Mouse (Mus musculus): ENCODE measurements around the gene Hook2. TPM values are rescaled to one million over a fixed set of nuclear protein-coding genes. Genes with fewer than 3 reads are reported as not detected.

Hook2 gene
- polyA plus RNA-seq, 1 experiment from 2014 or later = 6.5 TPM

DNA sequence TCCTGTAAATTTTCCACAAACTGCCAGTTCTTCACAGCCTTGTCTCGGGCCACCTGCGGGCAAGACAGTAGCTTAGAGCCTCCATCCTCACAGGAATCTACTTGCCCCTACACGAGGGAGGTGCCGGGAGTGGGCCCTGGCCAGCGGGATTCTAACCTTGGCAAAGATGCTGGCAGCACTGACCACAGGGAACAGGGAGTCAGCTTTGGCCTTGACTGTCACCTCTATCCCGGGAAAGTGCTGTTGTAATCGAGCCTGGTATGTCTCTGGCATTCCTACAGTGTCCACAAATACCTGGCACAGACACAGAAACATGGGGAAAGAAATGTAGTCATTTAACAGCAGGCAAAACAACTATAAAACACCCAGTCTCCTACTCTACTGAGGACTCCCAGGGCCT is 30.6 kb upstream of the Hook2 start:
- no peak for ATAC-seq (ENCODE audit: insufficient read depth)
- Histone ChIP-seq H3K36me3 (replicated peaks) (peaks cover 75% of the 10 kb centered on the region), H3K9ac (no peak overlapping the region), H3K4me3 (replicated peaks) (no peak overlapping the region), H3K4me1 (replicated peaks) (peaks cover 10% of the 10 kb centered on the region), H3K4me2 (no peak overlapping the region), H3K27me3 (no peaks in the 10 kb centered on the region; the same call in 1 of the 2 replicates), H3K9me3 (replicated peaks) (no peaks in the 10 kb centered on the region), H3K27ac (replicated peaks) (no peak overlapping the region)
- 85% methylated on average over 7 of the region's 7 CpGs for whole genome bisulfite sequencing (ENCODE audit: insufficient replicate concordance)

- no peak for ATAC-seq (ENCODE audit: insufficient read depth)
- Histone ChIP-seq H3K4me2 (peak overlapping the region; percentile 99), H3K9me3 (replicated peaks) (no peaks in the 10 kb centered on the region), H3K4me3 (replicated peaks) (peak overlapping the region; percentile 85; the same call in 1 of the 2 replicates), H3K36me3 (replicated peaks) (peaks cover 52% of the 10 kb centered on the region), H3K27ac (replicated peaks) (no peak overlapping the region), H3K9ac (no peak overlapping the region), H3K4me1 (replicated peaks) (peaks cover 49% of the 10 kb centered on the region), H3K27me3 (no peaks in the 10 kb centered on the region)
- 71% methylated on average over 4 of the region's 4 CpGs for WGBS (ENCODE audit: insufficient replicate concordance)
These were observed 26.5 kb upstream of the Hook2 start for GRCm38 (mm10) chr8:84963952-84964351.

DNA sequence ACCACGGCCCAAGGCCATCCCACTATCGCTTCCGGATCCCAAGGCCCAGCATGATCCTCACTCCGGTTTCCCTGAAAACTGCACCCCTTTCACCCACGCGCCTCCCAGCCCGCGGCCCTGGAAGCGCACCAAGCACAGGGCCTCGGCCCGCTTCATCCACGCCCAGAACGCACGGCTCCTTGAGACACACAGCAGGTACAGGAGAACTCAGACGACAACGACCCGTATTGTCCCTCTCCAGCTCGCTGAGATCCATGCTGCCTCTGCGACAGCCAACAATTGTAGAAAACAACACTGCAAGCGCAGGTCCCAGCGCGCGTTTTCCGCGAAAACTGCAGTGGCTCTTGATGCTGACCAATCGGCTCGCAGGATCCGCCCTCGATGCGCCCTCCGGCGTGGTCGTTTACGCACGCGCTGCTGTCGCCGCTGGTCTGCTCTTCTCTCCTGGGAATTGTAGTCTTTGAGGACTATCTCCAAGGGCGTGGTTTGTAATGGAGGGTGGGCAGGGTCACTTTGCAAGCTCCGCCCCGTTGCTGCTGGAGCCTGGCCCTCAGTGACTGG is 24.6 kb upstream of the Hook2 start:
- Histone ChIP-seq H3K9ac (peak overlapping the region; percentile 76), H3K36me3 (replicated peaks) (peaks cover 42% of the 10 kb centered on the region), H3K9me3 (replicated peaks) (no peaks in the 10 kb centered on the region), H3K4me2 (peak overlapping the region; percentile 99), H3K27ac (replicated peaks) (peak overlapping the region; percentile 97), H3K4me1 (replicated peaks) (peaks cover 58% of the 10 kb centered on the region), H3K4me3 (replicated peaks) (peak overlapping the region; percentile 85), H3K27me3 (no peaks in the 10 kb centered on the region)
- WGBS (ENCODE audit: insufficient replicate concordance) = under 1% methylated on average over 41 of the region's 41 CpGs
- peak; percentile 70 for ATAC-seq (ENCODE audit: insufficient read depth)

DNA sequence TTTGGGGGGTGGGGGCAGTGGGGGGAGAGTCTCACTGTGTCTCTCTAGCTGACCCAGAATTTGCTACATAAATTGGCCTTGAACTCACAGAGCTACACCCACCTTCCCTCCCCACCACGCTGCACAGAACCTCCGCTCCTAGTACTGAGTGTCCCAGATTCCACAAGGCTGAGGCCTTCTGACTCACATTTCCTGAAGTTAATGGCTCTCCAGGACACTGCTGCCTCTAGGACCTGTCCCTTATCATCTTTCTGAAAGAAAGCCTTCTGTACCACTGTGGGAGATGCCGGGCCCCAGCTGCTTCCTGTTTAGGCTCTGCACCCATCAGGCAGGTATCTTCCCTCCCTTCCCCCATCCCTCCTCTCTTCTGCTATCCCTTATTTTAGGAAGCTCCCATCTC is 23.8 kb upstream of the Hook2 start:
- peak overlapping the region; percentile 85 for H3K4me3 ChIP-seq (replicated peaks)
- H3K4me2 ChIP-seq = peak overlapping the region; percentile 99
- peaks cover 42% of the 10 kb centered on the region for H3K36me3 ChIP-seq (replicated peaks)
- peaks cover 61% of the 10 kb centered on the region for H3K4me1 ChIP-seq (replicated peaks)
- peak overlapping the region; percentile 97 for H3K27ac ChIP-seq (replicated peaks)
- 15% methylated on average over 3 of the region's 3 CpGs for WGBS (ENCODE audit: insufficient replicate concordance)
- no peaks in the 10 kb centered on the region for H3K9me3 ChIP-seq (replicated peaks)
- ATAC-seq (ENCODE audit: insufficient read depth) = no peak
- no peaks in the 10 kb centered on the region for H3K27me3 ChIP-seq
- peak overlapping the region; percentile 51; the same call in 1 of the 2 replicates for H3K9ac ChIP-seq

DNA sequence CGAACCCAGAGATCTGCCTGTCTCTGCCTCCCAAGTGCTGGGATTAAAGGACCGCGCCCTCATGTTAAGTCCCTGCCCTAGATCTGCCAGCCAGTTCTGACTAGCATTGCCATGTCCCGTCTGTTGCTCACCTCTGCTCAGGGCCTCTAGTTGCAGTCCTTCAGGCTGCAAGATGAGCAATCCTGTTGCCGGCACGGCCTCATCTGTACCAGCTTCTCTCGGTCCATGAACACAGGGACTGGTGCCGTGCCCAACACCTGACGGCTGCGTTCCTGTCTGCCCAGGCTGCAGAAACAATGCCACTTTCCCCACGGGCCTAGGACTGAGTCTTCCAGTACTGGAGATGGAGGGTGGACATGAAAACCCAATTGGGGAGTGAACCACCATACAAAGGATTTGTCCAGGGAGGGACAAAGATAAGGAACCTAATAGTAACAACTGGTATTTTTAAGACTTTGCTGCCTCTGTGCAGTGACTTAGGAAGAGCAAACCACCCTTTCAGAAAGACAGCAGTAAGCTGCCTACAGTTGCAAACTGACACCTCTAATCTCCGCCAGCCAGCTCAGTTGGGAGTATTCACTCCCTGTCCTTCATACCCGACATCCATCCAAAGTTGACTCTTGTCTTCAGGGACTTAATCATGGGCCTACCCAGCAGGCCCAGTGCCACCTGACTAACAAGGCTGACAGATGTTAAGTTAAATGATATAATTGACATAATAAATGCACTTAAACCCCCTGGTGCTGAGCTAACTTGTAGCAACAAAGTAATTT is 22.7 kb upstream of the Hook2 start:
- H3K27ac ChIP-seq (replicated peaks) = peak overlapping the region; percentile 97
- no peaks in the 10 kb centered on the region for H3K27me3 ChIP-seq
- peak overlapping the region; percentile 85; the same call in 1 of the 2 replicates for H3K4me3 ChIP-seq (replicated peaks)
- peak overlapping the region; percentile 95; the same call in 1 of the 2 replicates for H3K9ac ChIP-seq
- H3K9me3 ChIP-seq (replicated peaks) = no peaks in the 10 kb centered on the region
- peaks cover 73% of the 10 kb centered on the region for H3K4me1 ChIP-seq (replicated peaks)
- peaks cover 42% of the 10 kb centered on the region for H3K36me3 ChIP-seq (replicated peaks)
- H3K4me2 ChIP-seq = peak overlapping the region; percentile 99
- ATAC-seq (ENCODE audit: insufficient read depth) = no peak
- 80% methylated on average over 13 of the region's 13 CpGs for WGBS (ENCODE audit: insufficient replicate concordance)

DNA sequence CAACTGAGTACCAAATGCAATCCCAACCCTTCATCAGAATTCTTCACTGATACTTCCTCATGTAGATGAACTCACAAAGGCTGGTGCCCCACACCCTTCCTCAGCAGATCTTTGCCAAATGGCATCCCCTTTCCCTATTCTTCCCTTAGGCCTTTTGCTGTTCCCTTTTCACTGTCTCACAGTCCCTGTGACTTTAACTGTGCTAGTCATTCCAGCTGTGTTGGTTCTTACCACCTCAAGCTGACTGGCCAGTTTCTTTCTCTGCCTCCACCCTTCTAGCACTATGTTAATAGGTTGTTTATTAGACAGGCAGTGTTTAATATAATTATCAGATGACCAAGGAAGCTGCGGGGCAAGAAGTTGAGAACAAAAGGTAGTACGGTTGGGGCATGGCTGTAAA is 21.8 kb upstream of the Hook2 start:
- peak overlapping the region; percentile 85 for H3K4me3 ChIP-seq (replicated peaks)
- peaks cover 82% of the 10 kb centered on the region for H3K4me1 ChIP-seq (replicated peaks)
- 8% methylated on average over 2 of the region's 2 CpGs for WGBS (ENCODE audit: insufficient replicate concordance)
- H3K27me3 ChIP-seq = no peaks in the 10 kb centered on the region
- H3K9ac ChIP-seq = peak overlapping the region; percentile 95
- peaks cover 46% of the 10 kb centered on the region for H3K36me3 ChIP-seq (replicated peaks)
- no peak for ATAC-seq (ENCODE audit: insufficient read depth)
- peak overlapping the region; percentile 99 for H3K4me2 ChIP-seq
- no peaks in the 10 kb centered on the region for H3K9me3 ChIP-seq (replicated peaks)
- H3K27ac ChIP-seq (replicated peaks) = peak overlapping the region; percentile 97

GRCm38 (mm10) chr8:84969241-84970134 is 20.9 kb upstream of the Hook2 start, which contains the start of the genes Gm49661, Prdx2 and Rnaseh2a:
Gm49661 (minus strand) TSS chr8:84969433.
Prdx2 (plus strand) TSS chr8:84969587.
Rnaseh2a (minus strand) TSS chr8:84969767.
- Histone ChIP-seq H3K9ac (peak within 1 kb of the TSS; percentile 95), H3K4me1 (replicated peaks) (peaks cover 82% of the 10 kb centered on the region), H3K27ac (replicated peaks) (peak within 1 kb of the TSS; percentile 97), H3K36me3 (replicated peaks) (peaks cover 49% of the 10 kb centered on the region), H3K9me3 (replicated peaks) (no peaks in the 10 kb centered on the region), H3K4me2 (peak within 1 kb of the TSS; percentile 99), H3K4me3 (replicated peaks) (peak within 1 kb of the TSS; percentile 85), H3K27me3 (no peaks in the 10 kb centered on the region)
- ATAC-seq (ENCODE audit: insufficient read depth) = peak; percentile 68
- under 1% methylated on average over 56 of the region's 56 CpGs for WGBS (ENCODE audit: insufficient replicate concordance)

DNA sequence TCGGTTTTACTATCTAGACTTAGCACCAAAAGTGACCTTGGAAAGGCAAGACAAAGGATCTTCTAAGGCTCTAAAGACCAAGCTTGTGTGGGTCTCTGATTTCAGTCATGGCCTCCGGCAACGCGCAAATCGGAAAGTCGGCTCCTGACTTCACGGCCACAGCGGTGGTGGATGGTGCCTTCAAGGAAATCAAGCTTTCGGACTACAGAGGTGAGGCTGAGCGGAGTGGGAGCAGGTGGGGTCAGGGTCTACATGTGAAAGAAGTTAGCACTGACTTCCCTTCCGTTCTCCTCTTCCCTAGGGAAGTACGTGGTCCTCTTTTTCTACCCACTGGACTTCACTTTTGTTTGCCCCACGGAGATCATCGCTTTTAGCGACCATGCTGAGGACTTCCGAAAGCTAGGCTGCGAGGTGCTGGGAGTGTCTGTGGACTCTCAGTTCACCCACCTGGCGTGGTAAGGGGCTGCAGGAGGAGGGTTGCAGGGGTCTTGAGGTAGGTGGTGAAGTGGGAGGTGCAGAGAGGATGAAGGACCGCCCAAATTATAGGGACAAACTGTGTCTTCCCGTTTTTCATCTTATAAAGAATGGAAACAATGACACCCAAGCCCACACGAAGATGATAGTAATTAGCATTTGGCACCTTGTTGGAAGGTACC is 20.1 kb upstream of the Hook2 start:
- peaks cover 56% of the 10 kb centered on the region for H3K36me3 ChIP-seq (replicated peaks)
- H3K27me3 ChIP-seq = no peaks in the 10 kb centered on the region
- peak overlapping the region; percentile 97 for H3K27ac ChIP-seq (replicated peaks)
- H3K4me2 ChIP-seq = peak overlapping the region; percentile 99
- H3K9me3 ChIP-seq (replicated peaks) = no peaks in the 10 kb centered on the region
- ATAC-seq (ENCODE audit: insufficient read depth) = no peak
- peaks cover 83% of the 10 kb centered on the region for H3K4me1 ChIP-seq (replicated peaks)
- peak overlapping the region; percentile 95 for H3K9ac ChIP-seq
- H3K4me3 ChIP-seq (replicated peaks) = peak overlapping the region; percentile 85
- WGBS (ENCODE audit: insufficient replicate concordance) = 9% methylated on average over 21 of the region's 21 CpGs

- ATAC-seq (ENCODE audit: insufficient read depth) = peak; percentile 82
- H3K9me3 ChIP-seq (replicated peaks) = no peaks in the 10 kb centered on the region
- H3K4me2 ChIP-seq = peak overlapping the region; percentile 99
- 17% methylated on average over 5 of the region's 5 CpGs for WGBS (ENCODE audit: insufficient replicate concordance)
- H3K27me3 ChIP-seq = no peaks in the 10 kb centered on the region
- peak overlapping the region; percentile 97 for H3K27ac ChIP-seq (replicated peaks)
- H3K4me3 ChIP-seq (replicated peaks) = peak overlapping the region; percentile 85
- H3K9ac ChIP-seq = peak overlapping the region; percentile 95
- peaks cover 85% of the 10 kb centered on the region for H3K4me1 ChIP-seq (replicated peaks)
- peaks cover 61% of the 10 kb centered on the region for H3K36me3 ChIP-seq (replicated peaks)
These were observed 19.5 kb upstream of the Hook2 start for GRCm38 (mm10) chr8:84970913-84971312.

DNA sequence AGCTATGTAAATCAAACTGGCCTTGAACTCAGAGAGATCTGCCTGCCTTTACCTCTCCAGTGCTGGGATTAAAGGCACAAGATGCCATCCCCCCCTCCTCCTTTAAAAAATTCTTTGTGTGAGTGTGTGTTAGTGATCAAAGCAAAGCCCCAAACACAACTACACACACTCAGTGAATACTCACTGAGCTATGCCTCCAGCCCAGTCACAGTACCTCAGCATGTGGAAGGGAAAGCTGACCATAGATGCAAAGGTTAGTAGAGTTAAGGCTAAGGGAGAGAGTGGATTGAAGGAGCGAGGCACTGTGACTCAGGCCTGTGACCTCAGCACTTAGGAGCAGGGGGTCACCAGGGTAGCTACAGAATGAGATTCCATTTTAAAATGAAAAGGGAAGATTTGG is 17.3 kb upstream of the Hook2 start:
- ATAC-seq (ENCODE audit: insufficient read depth) = no peak
- Histone ChIP-seq H3K4me2 (peak overlapping the region; percentile 99), H3K27me3 (peaks cover 7% of the 10 kb centered on the region; the same call in 1 of the 2 replicates), H3K4me1 (replicated peaks) (peaks cover 86% of the 10 kb centered on the region), H3K9me3 (replicated peaks) (no peaks in the 10 kb centered on the region), H3K9ac (peak overlapping the region; percentile 74), H3K36me3 (replicated peaks) (peaks cover 57% of the 10 kb centered on the region), H3K4me3 (replicated peaks) (peak overlapping the region; percentile 85), H3K27ac (replicated peaks) (peak overlapping the region; percentile 97)
- WGBS (ENCODE audit: insufficient replicate concordance) = 77% methylated on average over 1 of the region's 1 CpGs

Data from liver, embryonic 15.5 days (tissue).